Mouse (Mus musculus) liver, embryonic 13.5 days (tissue): Measurements from ENCODE around the gene Armc9. TPM values are rescaled to one million over a fixed set of nuclear protein-coding genes. Genes with fewer than 3 reads are reported as not detected.

ENCODE experiments used
- ATAC-seq: fragments of 200-750 bp; cut with Nextera tagmentation; 2 replicates; pipeline ENCODE4 v1.8.0; 2017; ENCODE audit warnings: low read depth, mild to moderate bottlenecking, moderate number of reproducible peaks, moderate library complexity
- DNase-seq: peaks from one replicate; pipeline ENCODE4 v3.0.0; 2022
- H3K27ac ChIP-seq: fragments of 300-500 bp; sonication (generic); 2 replicates; pipeline ENCODE4 v1.5.1; 2015; ENCODE audit warnings: moderate library complexity, mild to moderate bottlenecking, inconsistent platforms
- H3K27me3 ChIP-seq: fragments of 300-500 bp; sonication (generic); 2 replicates; pipeline ENCODE4 v1.6.1; 2015; ENCODE audit warnings: mild to moderate bottlenecking, inconsistent platforms
- H3K36me3 ChIP-seq: fragments of 300-500 bp; sonication (generic); 2 replicates; pipeline ENCODE4 v1.6.1; 2015; ENCODE audit warnings: mild to moderate bottlenecking, inconsistent platforms
- H3K4me1 ChIP-seq: fragments of 300-500 bp; sonication (generic); replicated peaks from 2 replicates; pipeline ENCODE4 v1.6.1; 2015; ENCODE audit warnings: inconsistent platforms
- H3K4me2 ChIP-seq: fragments of 300-500 bp; sonication (generic); 2 replicates; pipeline ENCODE4 v1.6.1; 2015; ENCODE audit warnings: inconsistent platforms, mild to moderate bottlenecking, moderate library complexity
- H3K4me3 ChIP-seq: fragments of 300-500 bp; sonication (generic); replicated peaks from 2 replicates; pipeline ENCODE4 v1.5.1; 2015; ENCODE audit warnings: mild to moderate bottlenecking, inconsistent platforms
- H3K9ac ChIP-seq: fragments of 300-500 bp; sonication (generic); 2 replicates; pipeline ENCODE4 v1.6.1; 2015; ENCODE audit warnings: mild to moderate bottlenecking, inconsistent platforms
- H3K9me3 ChIP-seq: fragments of 300-500 bp; sonication (generic); replicated peaks from 2 replicates; pipeline ENCODE4 v1.6.1; 2016; ENCODE audit warnings: inconsistent platforms
- WGBS: fragments of 180-500 bp; shearing (Covaris S2); methylation state at CpG from one replicate; pipeline ENCODE4 v1.1.7; 2015; ENCODE audit not compliant: insufficient replicate concordance; 5-methylcytosine and 5-hydroxymethylcytosine counted together
- polyA plus RNA-seq: library from polyadenylated mRNA; unstranded; fragments of >200 nt; fragmentation: Nextera tagmentation; extraction: Ambion mirVana; gene quantifications from 2 replicates; pipeline ENCODE4 v1.2.1, GENCODE M21; 2015

Armc9 gene
- polyA plus RNA-seq, 1 experiment from 2014 or later: 11.7 TPM

DNA sequence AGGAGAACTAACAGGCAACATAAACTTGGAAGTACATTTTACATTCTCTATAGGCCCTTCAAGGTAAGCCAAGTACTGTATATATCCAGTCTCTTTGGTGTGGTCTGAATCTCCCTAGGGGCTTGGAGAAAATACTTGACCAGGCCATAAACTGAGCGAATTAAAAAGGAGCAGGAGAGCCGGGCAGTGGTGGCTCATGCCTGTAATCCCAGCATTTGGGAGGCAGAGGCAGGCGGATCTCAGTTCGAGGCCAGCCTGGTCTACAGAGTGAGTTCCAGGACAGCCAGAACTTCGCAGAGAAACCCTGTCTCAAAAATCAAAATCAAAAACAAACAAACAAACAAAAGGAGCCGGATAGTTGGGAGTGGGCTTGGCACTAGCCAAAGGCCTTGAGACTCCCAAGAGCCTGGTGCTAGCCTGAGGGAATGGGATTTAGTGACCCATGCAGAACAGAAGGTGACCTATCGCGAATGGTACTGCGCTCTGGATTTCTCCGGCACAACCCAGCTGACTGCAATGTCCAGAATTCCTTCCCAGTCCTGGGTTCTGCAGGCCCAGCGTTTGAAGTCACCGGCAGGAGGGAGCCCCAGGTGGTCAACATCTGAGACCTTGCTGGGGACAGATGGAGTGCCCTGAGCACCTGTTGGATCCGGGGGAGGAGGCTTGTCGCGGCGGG is 158.7 kb downstream of the Armc9 start:
- Histone ChIP-seq H3K4me1 (peaks cover 46% of the 10 kb centered on the region), H3K9ac (no peak overlapping the region), H3K36me3 (no peaks in the 10 kb centered on the region), H3K27me3 (no peaks in the 10 kb centered on the region), H3K4me2 (peak overlapping the region; percentile 39), H3K27ac (peak overlapping the region; percentile 78), H3K4me3 (no peak overlapping the region; the same call in 1 of the 2 replicates), H3K9me3 (no peaks in the 10 kb centered on the region)
- no peak for ATAC-seq
- no peak for DNase-seq
- WGBS: 54% methylated on average over 16 of the region's 16 CpGs

DNA sequence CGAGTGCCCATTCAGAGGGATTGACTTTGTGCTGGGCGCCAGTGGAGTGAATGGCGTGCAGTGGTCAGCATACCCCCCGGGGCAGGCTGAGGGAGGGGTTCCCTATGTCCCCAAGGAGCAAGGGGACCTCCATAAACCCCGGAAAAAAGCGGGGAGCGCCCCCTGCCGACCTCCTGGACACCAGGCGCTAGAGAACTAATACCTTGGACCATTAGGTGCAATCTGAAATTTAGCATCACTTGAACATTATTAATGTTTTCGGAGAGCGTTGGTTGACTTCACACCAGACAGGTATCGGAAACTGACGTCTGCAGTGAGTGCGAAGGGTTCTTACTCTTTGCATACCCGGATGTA is 159.2 kb downstream of the Armc9 start:
- peak overlapping the region; percentile 39 for H3K4me2 ChIP-seq

DNA sequence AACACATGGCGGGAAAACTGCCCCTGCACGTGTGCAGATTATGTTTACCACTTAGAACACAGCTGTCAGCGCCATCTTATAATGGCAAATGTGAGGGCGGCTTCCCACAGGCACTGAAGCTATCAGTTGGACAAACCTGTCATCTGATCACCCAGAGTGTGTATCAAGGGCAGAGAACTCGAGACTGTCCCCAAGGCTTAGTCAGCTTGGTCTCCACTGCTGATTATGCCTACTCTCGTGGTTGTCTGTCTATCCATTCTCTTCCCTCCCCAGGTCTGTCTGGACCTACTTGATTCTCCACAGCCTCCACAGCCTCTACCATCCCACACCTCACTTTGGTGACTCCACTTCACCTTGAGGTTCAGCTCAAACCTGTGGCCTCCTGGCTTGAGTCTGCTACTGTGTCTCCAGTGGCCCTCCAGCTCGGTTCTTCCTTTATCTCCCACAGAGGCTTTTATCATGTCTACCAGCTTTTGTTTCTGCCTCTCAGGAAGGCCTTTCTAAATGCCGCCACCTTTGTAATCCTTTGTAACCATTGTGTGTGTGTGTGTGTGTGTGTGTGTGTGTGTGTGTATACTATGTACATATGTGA is 166.3 kb downstream of the Armc9 start:
- Histone ChIP-seq H3K27me3 (no peaks in the 10 kb centered on the region), H3K36me3 (no peaks in the 10 kb centered on the region), H3K9me3 (no peaks in the 10 kb centered on the region), H3K4me1 (peaks cover 5% of the 10 kb centered on the region; the same call in 1 of the 2 replicates), H3K4me3 (no peak overlapping the region), H3K27ac (no peak overlapping the region; the same call in 1 of the 2 replicates), H3K9ac (no peak overlapping the region), H3K4me2 (no peak overlapping the region)
- 56% methylated on average over 7 of the region's 8 CpGs for WGBS
- DNase-seq (peak; percentile 55), ATAC-seq (peak; percentile 48; the same call in 1 of the 2 replicates)

More for the DNA sequence above, 159.2 kb downstream of the Armc9 start:
- Histone ChIP-seq H3K27ac (no peak overlapping the region), H3K27me3 (no peaks in the 10 kb centered on the region), H3K36me3 (no peaks in the 10 kb centered on the region), H3K9ac (no peak overlapping the region), H3K9me3 (no peaks in the 10 kb centered on the region), H3K4me3 (no peak overlapping the region; the same call in 1 of the 2 replicates), H3K4me1 (peaks cover 42% of the 10 kb centered on the region)
- ATAC-seq (no peak), DNase-seq (no peak)
- 27% methylated on average over 15 of the region's 15 CpGs for WGBS

Other genes starting within 250 kb of the Armc9 start
- gene 4933407L21Rik, start 226.3 kb upstream of the Armc9 start, polyA plus RNA-seq: not detected in 2 replicates
- 0.05 TPM in 2 replicates for gene Gpr55, start 193.8 kb upstream of the Armc9 start, polyA plus RNA-seq
- gene Spata3, start 138.0 kb upstream of the Armc9 start, polyA plus RNA-seq: 0.13 TPM in 2 replicates
- gene 2810459M11Rik, start 108.9 kb upstream of the Armc9 start, polyA plus RNA-seq: 16.0 and 17.4 TPM in 2 replicates
- 134 and 155 TPM in 2 replicates for gene Psmd1, start 90.4 kb upstream of the Armc9 start, polyA plus RNA-seq
- 0.20 TPM in 1 of 2 replicates, not detected in the other for gene Htr2b, start 42.8 kb upstream of the Armc9 start, polyA plus RNA-seq
- gene Gm21972, start 21.1 kb upstream of the Armc9 start, polyA plus RNA-seq: 0.15 and 0.45 TPM in 2 replicates
- 2.4 and 3.2 TPM in 2 replicates for gene B3gnt7, start 148.1 kb downstream of the Armc9 start, polyA plus RNA-seq
- 423 and 530 TPM in 2 replicates for gene Ncl, start 204.6 kb downstream of the Armc9 start, polyA plus RNA-seq